Mouse (Mus musculus) MEL (cell line): ENCODE data around the gene Pcgf1.
A peak's percentile ranks its signal among the peaks of the same experiment; 100 is the strongest.

Experiments
- BHLHE40 ChIP-seq: IDR thresholded peaks from 2 replicates; pipeline ENCODE4 v1.6.1; 2012; ENCODE audit warnings: low read depth, mild to moderate bottlenecking, inconsistent platforms, low read length, improper control_type of control experiment, borderline replicate concordance
- CHD2 ChIP-seq: IDR thresholded peaks from 2 replicates; pipeline ENCODE4 v1.6.1; 2011; ENCODE audit warnings: low read length, improper control_type of control experiment
- CTCF ChIP-seq, 3 experiments: IDR thresholded peaks in 2 of 3; conservative IDR thresholded peaks in 1 of 3; 2 replicates each; pipeline ENCODE4 v1.5.1; 2011 to 2012; ENCODE audit warnings: low read length in 3 of 3, low read depth in 2 of 3, mild to moderate bottlenecking in 2 of 3, improper control_type of control experiment in 1 of 3, inconsistent platforms in 1 of 3, mixed read lengths in 1 of 3, moderate library complexity in 1 of 3; ENCODE audit not compliant: control insufficient read depth in 1 of 3, insufficient read depth in 1 of 3, poor library complexity in 1 of 3, severe bottlenecking in 1 of 3
- E2F4 ChIP-seq: IDR thresholded peaks from 2 replicates; pipeline ENCODE4 v1.6.1; 2011; ENCODE audit warnings: low read depth, low read length, improper control_type of control experiment, borderline replicate concordance
- EP300 ChIP-seq, 2 experiments: IDR thresholded peaks; 2 replicates each; pipeline ENCODE4 v1.6.1; 2011; ENCODE audit warnings: improper control_type of control experiment in 2 of 2, low read length in 2 of 2, low read depth in 1 of 2, mild to moderate bottlenecking in 1 of 2
- GABPA ChIP-seq: IDR thresholded peaks from 2 replicates; pipeline ENCODE4 v1.6.1; 2012; ENCODE audit warnings: low read depth, mild to moderate bottlenecking, inconsistent platforms, low read length, improper control_type of control experiment, moderate library complexity
- GATA1 ChIP-seq: IDR thresholded peaks from 2 replicates; pipeline ENCODE4 v1.6.1; 2011; ENCODE audit warnings: low read depth, low read length, improper control_type of control experiment
- HCFC1 ChIP-seq: IDR thresholded peaks from 2 replicates; pipeline ENCODE4 v1.6.1; 2012; ENCODE audit warnings: low read depth, mild to moderate bottlenecking, inconsistent platforms, low read length, improper control_type of control experiment, moderate library complexity
- MAFK ChIP-seq: IDR thresholded peaks from 2 replicates; pipeline ENCODE4 v1.6.1; 2011; ENCODE audit warnings: low read depth, mild to moderate bottlenecking, low read length, improper control_type of control experiment, borderline replicate concordance
- MAZ ChIP-seq: IDR thresholded peaks from 2 replicates; pipeline ENCODE4 v1.6.1; 2012; ENCODE audit warnings: low read depth, mild to moderate bottlenecking, inconsistent platforms, low read length, improper control_type of control experiment
- POLR2A ChIP-seq, 2 experiments: IDR thresholded peaks; 2 replicates each; pipeline ENCODE4 v1.6.1; 2011 to 2012; ENCODE audit warnings: low read length in 2 of 2, mild to moderate bottlenecking in 2 of 2, control low read depth in 1 of 2, improper control_type of control experiment in 1 of 2, low read depth in 1 of 2, moderate library complexity in 1 of 2; ENCODE audit not compliant: control insufficient read depth in 1 of 2, insufficient read depth in 1 of 2, poor library complexity in 1 of 2
- SMC3 ChIP-seq: IDR thresholded peaks from 2 replicates; pipeline ENCODE4 v1.6.1; 2011; ENCODE audit warnings: low read depth, low read length, improper control_type of control experiment
- TAL1 ChIP-seq: IDR thresholded peaks from 2 replicates; pipeline ENCODE4 v1.6.1; 2012; ENCODE audit warnings: mild to moderate bottlenecking, inconsistent platforms, low read length, moderate library complexity, mixed read lengths
- TBP ChIP-seq: IDR thresholded peaks from 2 replicates; pipeline ENCODE4 v1.8.0; 2011; ENCODE audit warnings: low read depth, low read length, improper control_type of control experiment

DNA sequence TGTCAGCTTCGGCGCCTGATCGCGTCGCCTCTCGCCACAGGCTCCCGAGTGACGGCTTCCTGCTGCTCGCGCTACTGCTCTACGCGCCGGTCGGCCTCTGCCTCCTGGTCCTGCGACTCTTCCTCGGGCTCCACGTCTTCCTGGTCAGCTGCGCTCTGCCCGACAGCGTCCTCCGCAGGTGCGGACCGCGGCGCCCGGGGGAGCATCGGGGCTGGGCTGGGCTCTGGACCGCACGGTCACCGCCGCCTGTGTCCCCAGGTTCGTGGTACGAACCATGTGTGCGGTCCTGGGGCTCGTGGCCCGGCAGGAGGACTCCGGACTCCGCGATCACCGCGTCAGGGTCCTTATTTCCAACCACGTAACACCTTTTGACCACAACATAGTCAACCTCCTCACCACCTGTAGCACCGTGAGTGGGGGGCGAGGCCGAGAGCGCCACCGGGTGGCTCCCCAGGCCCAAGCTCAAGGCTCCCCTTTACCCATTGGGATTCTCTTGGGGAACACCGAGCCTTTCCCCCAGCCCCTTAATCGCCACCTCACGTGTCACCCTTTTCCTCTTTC is 22.7 kb upstream of the Pcgf1 start, which contains the start of gene Htra2:
- TF ChIP-seq GABPA (no peak), EP300 (IDR thresholded peaks at IDR 0.05; ENCODE audit: low read depth in 1 of 2, low read length in 2 of 2) (no peak), MAFK (no peak), CTCF (IDR thresholded peaks at IDR 0.05 in 2 of 3, conservative IDR thresholded peaks at IDR 0.05 in 1 of 3; ENCODE audit: control insufficient read depth in 1 of 3, insufficient read depth in 1 of 3, low read depth in 2 of 3, low read length in 3 of 3, poor library complexity in 1 of 3, severe bottlenecking in 1 of 3) (peak in 2 of 3 experiments; percentile 50 to 72; a peak in 5 of 6 replicates), BHLHE40 (no peak), HCFC1 (no peak), MAZ (no peak), POLR2A (IDR thresholded peaks at IDR 0.05; ENCODE audit: control insufficient read depth in 1 of 2, insufficient read depth in 1 of 2, low read depth in 1 of 2, low read length in 2 of 2, poor library complexity in 1 of 2) (no peak; a peak in 1 of 4 replicates), GATA1 (no peak), TBP (no peak), CHD2 (no peak), SMC3 (peak; percentile 53), E2F4 (no peak), TAL1 (no peak)
